Mouse (Mus musculus) forebrain, embryonic 15.5 days (tissue): Measurements from ENCODE around the gene Tmem9b. TPM values are rescaled to one million over a fixed set of nuclear protein-coding genes. Genes with fewer than 3 reads are reported as not detected.

Source experiments
- ATAC-seq: fragments of 200-750 bp; cut with Nextera tagmentation; replicated peaks from 2 replicates; pipeline ENCODE4 v1.8.0; 2017; ENCODE audit warnings: mild to moderate bottlenecking, moderate TSS enrichment, moderate library complexity
- H3K27ac ChIP-seq: fragments of 300-500 bp; sonication (generic); replicated peaks from 2 replicates; pipeline ENCODE4 v1.5.1; 2015; ENCODE audit warnings: mild to moderate bottlenecking, inconsistent platforms
- H3K27me3 ChIP-seq: fragments of 300-500 bp; sonication (generic); 2 replicates; pipeline ENCODE4 v1.6.1; 2015; ENCODE audit warnings: inconsistent platforms
- H3K36me3 ChIP-seq: fragments of 300-500 bp; sonication (generic); 2 replicates; pipeline ENCODE4 v1.6.1; 2015; ENCODE audit warnings: mild to moderate bottlenecking, inconsistent platforms
- H3K4me1 ChIP-seq: fragments of 300-500 bp; sonication (generic); 2 replicates; pipeline ENCODE4 v1.6.1; 2015; ENCODE audit warnings: inconsistent platforms
- H3K4me2 ChIP-seq: fragments of 300-500 bp; sonication (generic); replicated peaks from 2 replicates; pipeline ENCODE4 v1.6.1; 2015; ENCODE audit warnings: mild to moderate bottlenecking, inconsistent platforms
- H3K4me3 ChIP-seq: fragments of 300-500 bp; sonication (generic); 2 replicates; pipeline ENCODE4 v1.5.1; 2015; ENCODE audit warnings: mild to moderate bottlenecking, inconsistent platforms
- H3K9ac ChIP-seq: fragments of 300-500 bp; sonication (generic); replicated peaks from 2 replicates; pipeline ENCODE4 v1.6.1; 2015; ENCODE audit warnings: mild to moderate bottlenecking, inconsistent platforms
- H3K9me3 ChIP-seq: fragments of 300-500 bp; sonication (generic); 2 replicates; pipeline ENCODE4 v1.6.1; 2016; ENCODE audit warnings: inconsistent platforms
- WGBS: fragments of 180-500 bp; shearing (Covaris S2); methylation state at CpG from one replicate; pipeline ENCODE4 v1.1.7; 2015; ENCODE audit warnings: mixed read lengths; 5-methylcytosine and 5-hydroxymethylcytosine counted together
- polyA plus RNA-seq: library from polyadenylated mRNA; unstranded; fragments of >200 nt; fragmentation: Nextera tagmentation; extraction: Ambion mirVana; gene quantifications from 2 replicates; pipeline ENCODE4 v1.2.1, GENCODE M21; 2015

Gene Tmem9b
- polyA plus RNA-seq, 1 experiment from 2014 or later, result 91.7 TPM

GRCm38 (mm10) chr7:109723697-109724096, 29.0 kb downstream of the Tmem9b start, which contains the start of gene BC051019:
Gene BC051019, minus strand, starts transcription at chr7:109723850.
- H3K4me1 ChIP-seq, result no peaks in the 10 kb centered on the region
- H3K27ac ChIP-seq, result no peak within 1 kb of the TSS
- no peak for ATAC-seq
- no peak within 1 kb of the TSS for H3K9ac ChIP-seq
- H3K9me3 ChIP-seq, result no peaks in the 10 kb centered on the region
- no peaks in the 10 kb centered on the region for H3K27me3 ChIP-seq
- no peaks in the 10 kb centered on the region for H3K36me3 ChIP-seq
- 94% methylated on average over 5 of the region's 5 CpGs for WGBS
- no peak within 1 kb of the TSS for H3K4me2 ChIP-seq
- H3K4me3 ChIP-seq, result no peak within 1 kb of the TSS

- no peak for ATAC-seq
- H3K27me3 ChIP-seq, result no peaks in the 10 kb centered on the region
- no peak overlapping the region for H3K4me3 ChIP-seq
- no peak overlapping the region for H3K9ac ChIP-seq
- WGBS, result 95% methylated on average over 8 of the region's 8 CpGs
- H3K4me1 ChIP-seq, result no peaks in the 10 kb centered on the region
- no peaks in the 10 kb centered on the region for H3K36me3 ChIP-seq
- no peak overlapping the region for H3K27ac ChIP-seq
- no peak overlapping the region for H3K4me2 ChIP-seq
- H3K9me3 ChIP-seq, result no peaks in the 10 kb centered on the region
These were observed 29.6 kb downstream of the Tmem9b start for GRCm38 (mm10) chr7:109723114-109723513.

GRCm38 (mm10) chr7:109722618-109723017, 30.1 kb downstream of the Tmem9b start:
- no peaks in the 10 kb centered on the region for H3K4me1 ChIP-seq
- no peaks in the 10 kb centered on the region for H3K27me3 ChIP-seq
- no peak overlapping the region for H3K4me2 ChIP-seq
- 97% methylated on average over 2 of the region's 2 CpGs for WGBS
- no peak for ATAC-seq
- H3K9ac ChIP-seq, result no peak overlapping the region
- H3K36me3 ChIP-seq, result no peaks in the 10 kb centered on the region
- no peak overlapping the region for H3K27ac ChIP-seq
- no peak overlapping the region for H3K4me3 ChIP-seq
- H3K9me3 ChIP-seq, result no peaks in the 10 kb centered on the region

GRCm38 (mm10) chr7:109719286-109719685, 33.4 kb downstream of the Tmem9b start:
- no peaks in the 10 kb centered on the region for H3K27me3 ChIP-seq
- H3K9ac ChIP-seq, result no peak overlapping the region
- ATAC-seq, result no peak
- no peaks in the 10 kb centered on the region for H3K4me1 ChIP-seq
- no peaks in the 10 kb centered on the region for H3K9me3 ChIP-seq
- WGBS, result 62% methylated on average over 9 of the region's 9 CpGs
- H3K27ac ChIP-seq, result no peak overlapping the region
- H3K4me3 ChIP-seq, result no peak overlapping the region
- H3K4me2 ChIP-seq, result no peak overlapping the region
- no peaks in the 10 kb centered on the region for H3K36me3 ChIP-seq

GRCm38 (mm10) chr7:109713434-109713982, 39.2 kb downstream of the Tmem9b start:
- H3K4me2 ChIP-seq, result no peak overlapping the region
- H3K9me3 ChIP-seq, result no peaks in the 10 kb centered on the region
- 85% methylated on average over 2 of the region's 2 CpGs for WGBS
- H3K27ac ChIP-seq, result no peak overlapping the region
- no peaks in the 10 kb centered on the region for H3K4me1 ChIP-seq
- no peak for ATAC-seq
- no peak overlapping the region for H3K9ac ChIP-seq
- peaks cover 15% of the 10 kb centered on the region; the same call in 1 of the 2 replicates for H3K36me3 ChIP-seq
- no peaks in the 10 kb centered on the region for H3K27me3 ChIP-seq
- no peak overlapping the region for H3K4me3 ChIP-seq

- Histone ChIP-seq H3K27me3 (no peaks in the 10 kb centered on the region), H3K9me3 (no peaks in the 10 kb centered on the region), H3K9ac (no peak overlapping the region), H3K4me1 (no peaks in the 10 kb centered on the region), H3K4me3 (no peak overlapping the region), H3K27ac (no peak overlapping the region), H3K4me2 (no peak overlapping the region), H3K36me3 (peaks cover 15% of the 10 kb centered on the region; the same call in 1 of the 2 replicates)
- 89% methylated on average over 7 of the region's 7 CpGs for whole genome bisulfite sequencing
- no peak for ATAC-seq
These were observed 40.5 kb downstream of the Tmem9b start for GRCm38 (mm10) chr7:109712198-109712597.

GRCm38 (mm10) chr7:109710069-109710468, 42.6 kb downstream of the Tmem9b start:
- H3K9me3 ChIP-seq, result no peaks in the 10 kb centered on the region
- H3K4me1 ChIP-seq, result no peaks in the 10 kb centered on the region
- WGBS, result 89% methylated on average over 1 of the region's 1 CpGs

GRCm38 (mm10) chr7:109708961-109709382, 43.7 kb downstream of the Tmem9b start:
- no peak overlapping the region for H3K9ac ChIP-seq
- WGBS, result 80% methylated on average over 3 of the region's 3 CpGs
- ATAC-seq, result no peak
- no peaks in the 10 kb centered on the region for H3K27me3 ChIP-seq
- no peak overlapping the region for H3K4me2 ChIP-seq
- no peak overlapping the region for H3K4me3 ChIP-seq
- no peak overlapping the region for H3K27ac ChIP-seq
- peaks cover 15% of the 10 kb centered on the region; the same call in 1 of the 2 replicates for H3K36me3 ChIP-seq
- no peaks in the 10 kb centered on the region for H3K9me3 ChIP-seq
- peaks cover 4% of the 10 kb centered on the region; the same call in 1 of the 2 replicates for H3K4me1 ChIP-seq

More at GRCm38 (mm10) chr7:109710069-109710468, 42.6 kb downstream of the Tmem9b start:
- H3K4me3 ChIP-seq, result no peak overlapping the region
- H3K4me2 ChIP-seq, result no peak overlapping the region
- no peak overlapping the region for H3K27ac ChIP-seq
- no peaks in the 10 kb centered on the region for H3K27me3 ChIP-seq
- H3K9ac ChIP-seq, result no peak overlapping the region
- H3K36me3 ChIP-seq, result peaks cover 15% of the 10 kb centered on the region; the same call in 1 of the 2 replicates
- ATAC-seq, result no peak

GRCm38 (mm10) chr7:109707023-109707785, 45.5 kb downstream of the Tmem9b start:
- Histone ChIP-seq H3K4me1 (peaks cover 8% of the 10 kb centered on the region; the same call in 1 of the 2 replicates), H3K4me2 (no peak overlapping the region), H3K9ac (no peak overlapping the region), H3K27ac (no peak overlapping the region), H3K9me3 (no peaks in the 10 kb centered on the region), H3K4me3 (no peak overlapping the region), H3K36me3 (peaks cover 12% of the 10 kb centered on the region; the same call in 1 of the 2 replicates), H3K27me3 (no peaks in the 10 kb centered on the region)
- no peak for ATAC-seq
- 62% methylated on average over 4 of the region's 4 CpGs for WGBS

- Histone ChIP-seq H3K4me3 (peak overlapping the region; percentile 74), H3K4me1 (peaks cover 8% of the 10 kb centered on the region; the same call in 1 of the 2 replicates), H3K36me3 (0 out of 2 replicates have a peak, but pooled peaks cover 3% of the 10 kb centered on the region), H3K9ac (no peak overlapping the region), H3K9me3 (no peaks in the 10 kb centered on the region), H3K27ac (no peak overlapping the region), H3K27me3 (no peaks in the 10 kb centered on the region), H3K4me2 (peak overlapping the region; percentile 71)
- 73% methylated on average over 3 of the region's 3 CpGs for WGBS
- ATAC-seq, result no peak
These were observed 48.2 kb downstream of the Tmem9b start for GRCm38 (mm10) chr7:109704461-109704860.

GRCm38 (mm10) chr7:109704016-109704377, 48.7 kb downstream of the Tmem9b start:
- no peak for ATAC-seq
- no peaks in the 10 kb centered on the region for H3K27me3 ChIP-seq
- peak overlapping the region; percentile 27 for H3K27ac ChIP-seq
- H3K9me3 ChIP-seq, result no peaks in the 10 kb centered on the region
- peak overlapping the region; percentile 74 for H3K4me3 ChIP-seq
- peak overlapping the region; percentile 63 for H3K9ac ChIP-seq
- no peaks in the 10 kb centered on the region for H3K36me3 ChIP-seq
- H3K4me1 ChIP-seq, result peaks cover 8% of the 10 kb centered on the region; the same call in 1 of the 2 replicates
- WGBS, result 2% methylated on average over 17 of the region's 17 CpGs
- H3K4me2 ChIP-seq, result peak overlapping the region; percentile 71

GRCm38 (mm10) chr7:109703190-109704015, 49.3 kb downstream of the Tmem9b start, which contains the start of the genes St5 and Akip1:
Gene St5, minus strand, starts transcription at chr7:109703605.
Gene Akip1, plus strand, starts transcription at chr7:109703690.
- Histone ChIP-seq H3K9me3 (no peaks in the 10 kb centered on the region), H3K27me3 (no peaks in the 10 kb centered on the region), H3K4me2 (peak within 1 kb of the TSS; percentile 71), H3K36me3 (no peaks in the 10 kb centered on the region), H3K27ac (peak within 1 kb of the TSS; percentile 27), H3K4me3 (peak within 1 kb of the TSS; percentile 74), H3K4me1 (peaks cover 8% of the 10 kb centered on the region; the same call in 1 of the 2 replicates), H3K9ac (peak within 1 kb of the TSS; percentile 63)
- ATAC-seq, result peak; percentile 97
- WGBS, result under 1% methylated on average over 61 of the region's 61 CpGs
